Mouse (Mus musculus) kidney, embryonic 14.5 days (tissue): ENCODE results near the gene Stx2. TPM values are rescaled to one million over a fixed set of nuclear protein-coding genes. Genes with fewer than 3 reads are reported as not detected.
A peak's percentile ranks its signal among the peaks of the same experiment; 100 is the strongest.

Experiments used
- ATAC-seq: fragments of 200-750 bp; cut with Nextera tagmentation; 2 replicates; pipeline ENCODE4 v1.8.0; 2017; ENCODE audit warnings: moderate number of reproducible peaks, mild to moderate bottlenecking, moderate TSS enrichment, moderate library complexity; ENCODE audit not compliant: low FRiP score, low TSS enrichment
- H3K27ac ChIP-seq: fragments of 300-500 bp; sonication (generic); 2 replicates; pipeline ENCODE4 v1.5.1; 2014; ENCODE audit warnings: low read depth, mild to moderate bottlenecking, low read length, moderate library complexity, mixed read lengths
- H3K27me3 ChIP-seq: fragments of 300-500 bp; sonication (generic); 2 replicates; pipeline ENCODE4 v1.6.1; 2014; ENCODE audit warnings: mild to moderate bottlenecking, low read length; ENCODE audit not compliant: control insufficient read depth, insufficient read depth
- H3K36me3 ChIP-seq: fragments of 300-500 bp; sonication (generic); 2 replicates; pipeline ENCODE4 v1.6.1; 2014; ENCODE audit warnings: low read length, mixed read lengths; ENCODE audit not compliant: control insufficient read depth, insufficient read depth
- H3K4me1 ChIP-seq: fragments of 300-500 bp; sonication (generic); 2 replicates; pipeline ENCODE4 v1.6.1; 2014; ENCODE audit warnings: low read length, mixed read lengths; ENCODE audit not compliant: control insufficient read depth, insufficient read depth
- H3K4me2 ChIP-seq: fragments of 300-500 bp; sonication (generic); replicated peaks from 2 replicates; pipeline ENCODE4 v1.6.1; 2014; ENCODE audit warnings: low read depth, mild to moderate bottlenecking, low read length
- H3K4me3 ChIP-seq: fragments of 300-500 bp; sonication (generic); 2 replicates; pipeline ENCODE4 v1.5.1; 2014; ENCODE audit warnings: mild to moderate bottlenecking, low read length
- H3K9ac ChIP-seq: fragments of 300-500 bp; sonication (generic); 2 replicates; pipeline ENCODE4 v1.6.1; 2014; ENCODE audit warnings: low read depth, mild to moderate bottlenecking, low read length, moderate library complexity
- H3K9me3 ChIP-seq: fragments of 300-500 bp; sonication (generic); 2 replicates; pipeline ENCODE4 v1.6.1; 2016; ENCODE audit warnings: low read length; ENCODE audit not compliant: control insufficient read depth
- WGBS: fragments of 180-500 bp; shearing (Covaris S2); extraction: QIAGEN DNeasy Blood & Tissue Kit; methylation state at CpG from one replicate; pipeline ENCODE4 v1.1.7; 2014; 5-methylcytosine and 5-hydroxymethylcytosine counted together
- polyA plus RNA-seq: library from polyadenylated mRNA; unstranded; fragments of >200 nt; fragmentation: Nextera tagmentation; extraction: Ambion mirVana; gene quantifications from 2 replicates; pipeline ENCODE4 v1.2.1, GENCODE M21; 2014

Stx2 gene
- polyA plus RNA-seq, 1 experiment from 2014 or later: 29.5 TPM

- Histone ChIP-seq H3K36me3 (no peaks in the 10 kb centered on the region; the same call in 1 of the 2 replicates), H3K4me1 (peaks cover 27% of the 10 kb centered on the region; the same call in 1 of the 2 replicates), H3K27me3 (no peaks in the 10 kb centered on the region), H3K9ac (no peak overlapping the region), H3K4me3 (no peak overlapping the region), H3K9me3 (no peaks in the 10 kb centered on the region), H3K27ac (no peak overlapping the region), H3K4me2 (no peak overlapping the region)
- ATAC-seq: no peak
- 81% methylated on average over 3 of the region's 3 CpGs for WGBS
Measured at GRCm38 (mm10) chr5:129005416-129005815, 3.0 kb downstream of the Stx2 start.

- no peak; the same call in 1 of the 2 replicates for ATAC-seq
- no peak overlapping the region for H3K4me3 ChIP-seq
- H3K4me2 ChIP-seq: 0 out of 2 replicates have a peak overlapping the region, but pooled peaks have one; percentile 5
- H3K9me3 ChIP-seq: no peaks in the 10 kb centered on the region
- no peaks in the 10 kb centered on the region for H3K27me3 ChIP-seq
- H3K36me3 ChIP-seq: peaks cover 11% of the 10 kb centered on the region; the same call in 1 of the 2 replicates
- peak overlapping the region; percentile 62 for H3K27ac ChIP-seq
- 0 out of 2 replicates have a peak overlapping the region, but pooled peaks have one; percentile 8 for H3K9ac ChIP-seq
- H3K4me1 ChIP-seq: peaks cover 19% of the 10 kb centered on the region; the same call in 1 of the 2 replicates
- 47% methylated on average over 14 of the region's 14 CpGs for WGBS
Measured at GRCm38 (mm10) chr5:129002571-129003011, 5.8 kb downstream of the Stx2 start.

- Histone ChIP-seq H3K27ac (no peak overlapping the region), H3K4me2 (no peak overlapping the region), H3K4me3 (no peak overlapping the region), H3K9ac (no peak overlapping the region), H3K4me1 (peaks cover 14% of the 10 kb centered on the region; the same call in 1 of the 2 replicates), H3K9me3 (no peaks in the 10 kb centered on the region), H3K36me3 (peaks cover 13% of the 10 kb centered on the region; the same call in 1 of the 2 replicates), H3K27me3 (no peaks in the 10 kb centered on the region)
- no peak for ATAC-seq
- 64% methylated on average over 8 of the region's 8 CpGs for WGBS
Measured at GRCm38 (mm10) chr5:129000706-129001468, 7.5 kb downstream of the Stx2 start.

DNA sequence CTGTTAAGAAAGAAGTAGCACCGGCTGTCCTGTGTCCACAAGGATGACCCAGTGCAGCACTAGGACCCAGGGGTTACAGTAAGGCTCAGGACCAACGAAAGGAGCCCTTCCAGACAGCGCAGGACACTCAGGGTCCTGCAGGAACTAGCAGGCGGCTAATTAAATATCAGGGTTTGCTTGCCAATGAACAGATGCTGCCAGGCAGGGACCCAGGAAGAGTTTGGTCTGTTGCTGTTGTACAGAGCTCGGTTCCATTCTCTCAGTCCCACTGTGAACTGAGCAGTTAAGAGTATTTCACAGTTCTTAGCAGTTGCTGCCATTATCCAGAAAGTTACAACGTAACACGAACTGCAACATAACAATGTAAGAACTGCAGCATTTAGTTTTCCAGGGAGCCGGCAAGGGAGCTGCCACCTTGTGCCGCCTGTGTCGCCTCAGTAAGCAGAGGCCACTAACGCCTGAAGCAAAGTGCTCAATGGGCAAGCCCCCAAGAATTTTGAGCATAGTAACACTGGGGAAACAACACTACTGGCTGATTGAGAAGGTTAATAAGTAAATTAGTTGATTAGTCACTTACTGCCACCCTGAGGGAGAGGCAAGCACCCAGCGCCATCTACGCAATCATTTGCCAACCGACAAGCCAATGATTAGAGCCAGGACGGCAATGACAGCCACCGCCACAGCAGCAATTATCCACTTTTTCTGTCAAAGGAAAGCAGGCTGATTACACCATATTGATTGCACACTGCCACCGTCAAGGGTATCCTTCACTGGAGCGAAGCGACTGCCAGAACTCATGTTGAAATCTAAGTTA is 21.0 kb downstream of the Stx2 start:
- H3K27ac ChIP-seq: no peak overlapping the region

DNA sequence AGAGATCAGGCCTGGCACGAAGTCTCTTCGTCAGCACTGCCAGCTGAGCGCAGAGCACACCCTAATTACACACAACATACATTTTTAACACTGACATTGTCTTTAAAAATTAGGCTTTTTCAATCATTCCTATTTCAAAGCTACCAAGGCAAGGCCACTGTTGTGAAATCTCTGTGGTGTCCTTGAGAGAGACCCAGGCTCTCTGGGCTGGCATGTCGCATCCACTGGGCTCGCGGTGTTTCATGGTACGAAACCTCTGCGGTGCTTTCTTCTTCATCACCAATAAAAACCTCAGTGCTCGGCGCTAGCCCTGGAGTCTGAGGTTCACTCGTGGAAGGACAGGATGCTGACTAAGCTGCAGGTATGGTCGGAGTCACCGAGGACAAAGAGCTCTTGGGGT is 22.4 kb downstream of the Stx2 start:
- H3K9ac ChIP-seq: no peak overlapping the region
- 89% methylated on average over 13 of the region's 13 CpGs for WGBS
- no peak for ATAC-seq
- H3K4me3 ChIP-seq: no peak overlapping the region
- H3K27me3 ChIP-seq: no peaks in the 10 kb centered on the region
- no peaks in the 10 kb centered on the region for H3K4me1 ChIP-seq
- H3K4me2 ChIP-seq: no peak overlapping the region
- H3K27ac ChIP-seq: no peak overlapping the region
- peaks cover 22% of the 10 kb centered on the region for H3K36me3 ChIP-seq
- no peaks in the 10 kb centered on the region for H3K9me3 ChIP-seq

More for the DNA sequence above, 21.0 kb downstream of the Stx2 start:
- Histone ChIP-seq H3K4me2 (no peak overlapping the region), H3K27me3 (no peaks in the 10 kb centered on the region), H3K9ac (no peak overlapping the region), H3K36me3 (peaks cover 34% of the 10 kb centered on the region), H3K4me1 (no peaks in the 10 kb centered on the region), H3K4me3 (no peak overlapping the region), H3K9me3 (no peaks in the 10 kb centered on the region)
- no peak for ATAC-seq
- WGBS: 71% methylated on average over 19 of the region's 19 CpGs

DNA sequence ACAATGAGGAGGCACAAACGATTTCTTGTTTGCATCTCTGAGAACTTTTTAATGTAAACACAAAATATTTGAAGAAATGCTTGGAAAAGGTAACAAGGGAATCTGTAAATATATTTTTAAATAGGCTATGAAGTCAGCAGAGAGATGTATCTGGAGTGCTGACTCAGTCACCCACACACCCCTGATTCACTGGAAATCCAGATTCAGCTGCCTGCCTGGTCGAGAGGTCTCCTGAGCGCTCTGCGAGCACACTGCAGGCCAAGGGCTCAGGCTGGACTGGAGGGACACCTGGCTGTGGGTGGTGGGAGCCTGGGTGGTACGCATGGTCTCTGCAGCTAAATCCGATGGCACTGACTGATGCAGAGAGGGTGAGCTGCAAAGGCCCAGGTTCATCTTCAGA is 23.8 kb downstream of the Stx2 start:
- H3K4me3 ChIP-seq: no peak overlapping the region
- H3K9ac ChIP-seq: no peak overlapping the region
- WGBS: 93% methylated on average over 6 of the region's 6 CpGs
- no peak overlapping the region for H3K4me2 ChIP-seq
- no peaks in the 10 kb centered on the region for H3K27me3 ChIP-seq
- H3K36me3 ChIP-seq: peaks cover 15% of the 10 kb centered on the region; the same call in 1 of the 2 replicates
- H3K27ac ChIP-seq: no peak overlapping the region
- ATAC-seq: no peak
- no peaks in the 10 kb centered on the region for H3K4me1 ChIP-seq
- H3K9me3 ChIP-seq: no peaks in the 10 kb centered on the region

- Histone ChIP-seq H3K9me3 (no peaks in the 10 kb centered on the region), H3K27me3 (no peaks in the 10 kb centered on the region), H3K9ac (no peak overlapping the region), H3K27ac (no peak overlapping the region), H3K4me3 (no peak overlapping the region), H3K4me1 (no peaks in the 10 kb centered on the region), H3K4me2 (no peak overlapping the region), H3K36me3 (peaks cover 11% of the 10 kb centered on the region; the same call in 1 of the 2 replicates)
- peak; percentile 75 for ATAC-seq
- 24% methylated on average over 12 of the region's 12 CpGs for WGBS
Measured at GRCm38 (mm10) chr5:128981607-128982006, 26.8 kb downstream of the Stx2 start.

DNA sequence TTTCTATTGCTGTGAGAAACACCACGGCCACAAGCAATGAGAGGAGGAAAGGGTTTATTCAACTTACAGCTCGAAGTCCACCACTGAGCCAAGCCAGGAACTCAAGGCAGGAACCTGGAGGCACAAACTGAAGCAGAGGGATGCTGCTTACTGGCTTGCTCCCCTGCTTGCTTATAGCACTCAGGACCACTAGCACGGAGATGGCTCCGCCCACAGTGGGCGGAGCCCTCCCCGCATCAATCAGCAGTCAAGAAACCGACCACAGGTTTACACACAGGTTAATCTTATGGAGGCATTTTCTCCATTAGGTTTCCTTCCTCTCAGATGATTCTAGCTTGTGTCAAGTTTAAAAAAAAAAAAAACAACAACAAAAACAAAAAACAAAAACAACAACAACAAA is 27.5 kb downstream of the Stx2 start:
- no peaks in the 10 kb centered on the region for H3K4me1 ChIP-seq
- no peak overlapping the region for H3K4me2 ChIP-seq
- H3K9me3 ChIP-seq: no peaks in the 10 kb centered on the region
- H3K4me3 ChIP-seq: no peak overlapping the region
- no peaks in the 10 kb centered on the region for H3K27me3 ChIP-seq
- 63% methylated on average over 7 of the region's 7 CpGs for WGBS
- H3K27ac ChIP-seq: no peak overlapping the region
- H3K36me3 ChIP-seq: peaks cover 8% of the 10 kb centered on the region; the same call in 1 of the 2 replicates
- ATAC-seq: no peak
- H3K9ac ChIP-seq: no peak overlapping the region
